Mouse (Mus musculus) kidney, embryonic 15.5 days (tissue): ENCODE results near the gene Tekt2. TPM values are rescaled to one million over a fixed set of nuclear protein-coding genes. Genes with fewer than 3 reads are reported as not detected.

Experiments used
- ATAC-seq: fragments of 200-750 bp; cut with Nextera tagmentation; replicated peaks from 2 replicates; pipeline ENCODE4 v1.8.0; 2017; ENCODE audit warnings: moderate TSS enrichment; ENCODE audit not compliant: low FRiP score
- H3K27ac ChIP-seq: fragments of 300-500 bp; sonication (generic); 2 replicates; pipeline ENCODE4 v1.5.1; 2015; ENCODE audit warnings: mild to moderate bottlenecking, inconsistent platforms
- H3K27me3 ChIP-seq: fragments of 300-500 bp; sonication (generic); 2 replicates; pipeline ENCODE4 v1.6.1; 2015; ENCODE audit warnings: inconsistent platforms
- H3K36me3 ChIP-seq: fragments of 300-500 bp; sonication (generic); 2 replicates; pipeline ENCODE4 v1.6.1; 2015; ENCODE audit warnings: inconsistent platforms
- H3K4me1 ChIP-seq: fragments of 300-500 bp; sonication (generic); 2 replicates; pipeline ENCODE4 v1.6.1; 2015; ENCODE audit warnings: inconsistent platforms
- H3K4me2 ChIP-seq: fragments of 300-500 bp; sonication (generic); 2 replicates; pipeline ENCODE4 v1.6.1; 2015; ENCODE audit warnings: moderate library complexity, mild to moderate bottlenecking, inconsistent platforms
- H3K4me3 ChIP-seq: fragments of 300-500 bp; sonication (generic); replicated peaks from 2 replicates; pipeline ENCODE4 v1.5.1; 2015; ENCODE audit warnings: mild to moderate bottlenecking, inconsistent platforms
- H3K9ac ChIP-seq: fragments of 300-500 bp; sonication (generic); 2 replicates; pipeline ENCODE4 v1.6.1; 2015; ENCODE audit warnings: mild to moderate bottlenecking, inconsistent platforms
- H3K9me3 ChIP-seq: fragments of 300-500 bp; sonication (generic); replicated peaks from 2 replicates; pipeline ENCODE4 v1.6.1; 2016; ENCODE audit warnings: inconsistent platforms
- WGBS: fragments of 180-500 bp; shearing (Covaris S2); methylation state at CpG from one replicate; pipeline ENCODE4 v1.1.7; 2015; ENCODE audit warnings: mixed read lengths; 5-methylcytosine and 5-hydroxymethylcytosine counted together
- polyA plus RNA-seq: library from polyadenylated mRNA; unstranded; fragments of >200 nt; fragmentation: Nextera tagmentation; extraction: Ambion mirVana; gene quantifications from 2 replicates; pipeline ENCODE4 v1.2.1, GENCODE M21; 2015

Gene Tekt2
- polyA plus RNA-seq, 1 experiment from 2014 or later, result 4.7 TPM

GRCm38 (mm10) chr4:126287302-126287995 lies 38.0 kb downstream of the Tekt2 start:
- no peak overlapping the region for H3K9ac ChIP-seq
- WGBS, result 26% methylated on average over 11 of the region's 11 CpGs

GRCm38 (mm10) chr4:126286492-126286891 lies 39.0 kb downstream of the Tekt2 start, which contains the start of gene Col8a2:
Gene Col8a2 (plus strand): TSS chr4:126286793.
- H3K27ac ChIP-seq, result peak within 1 kb of the TSS; percentile 68; the same call in 1 of the 2 replicates
- H3K9me3 ChIP-seq, result no peaks in the 10 kb centered on the region
- 2% methylated on average over 29 of the region's 42 CpGs for WGBS
- H3K27me3 ChIP-seq, result peaks cover 60% of the 10 kb centered on the region
- H3K36me3 ChIP-seq, result no peaks in the 10 kb centered on the region
- peak within 1 kb of the TSS; percentile 45 for H3K9ac ChIP-seq
- H3K4me1 ChIP-seq, result peaks cover 35% of the 10 kb centered on the region
- H3K4me2 ChIP-seq, result peak within 1 kb of the TSS; percentile 82
- ATAC-seq, result peak; percentile 79
- H3K4me3 ChIP-seq, result peak within 1 kb of the TSS; percentile 52

More at GRCm38 (mm10) chr4:126287302-126287995, 38.0 kb downstream of the Tekt2 start:
- Histone ChIP-seq H3K9me3 (no peaks in the 10 kb centered on the region), H3K4me2 (peak overlapping the region; percentile 82), H3K4me1 (peaks cover 35% of the 10 kb centered on the region), H3K27me3 (peaks cover 60% of the 10 kb centered on the region), H3K27ac (peak overlapping the region; percentile 28; the same call in 1 of the 2 replicates), H3K36me3 (no peaks in the 10 kb centered on the region), H3K4me3 (peak overlapping the region; percentile 52)
- ATAC-seq, result 0 out of 2 replicates have a peak, but pooled peaks have one; percentile 7

GRCm38 (mm10) chr4:126283582-126283981 lies 41.9 kb downstream of the Tekt2 start:
- WGBS, result 89% methylated on average over 8 of the region's 8 CpGs
- peaks cover 47% of the 10 kb centered on the region for H3K27me3 ChIP-seq
- H3K4me2 ChIP-seq, result no peak overlapping the region
- ATAC-seq, result no peak
- no peaks in the 10 kb centered on the region for H3K36me3 ChIP-seq
- no peaks in the 10 kb centered on the region for H3K9me3 ChIP-seq
- H3K4me1 ChIP-seq, result peaks cover 29% of the 10 kb centered on the region
- H3K9ac ChIP-seq, result no peak overlapping the region
- no peak overlapping the region for H3K4me3 ChIP-seq
- no peak overlapping the region for H3K27ac ChIP-seq

GRCm38 (mm10) chr4:126281706-126282105 lies 43.8 kb downstream of the Tekt2 start:
- WGBS, result 74% methylated on average over 9 of the region's 9 CpGs
- H3K4me1 ChIP-seq, result peaks cover 20% of the 10 kb centered on the region
- H3K36me3 ChIP-seq, result no peaks in the 10 kb centered on the region
- no peaks in the 10 kb centered on the region for H3K9me3 ChIP-seq
- H3K27me3 ChIP-seq, result peaks cover 28% of the 10 kb centered on the region
- no peak overlapping the region for H3K4me2 ChIP-seq
- ATAC-seq, result no peak
- H3K9ac ChIP-seq, result no peak overlapping the region
- H3K4me3 ChIP-seq, result no peak overlapping the region
- H3K27ac ChIP-seq, result no peak overlapping the region

- ATAC-seq, result no peak
- peaks cover 16% of the 10 kb centered on the region for H3K36me3 ChIP-seq
- WGBS, result 45% methylated on average over 9 of the region's 9 CpGs
Observed at GRCm38 (mm10) chr4:126278961-126279360, 46.5 kb downstream of the Tekt2 start.

GRCm38 (mm10) chr4:126278565-126278915 lies 46.9 kb downstream of the Tekt2 start:
- WGBS, result 25% methylated on average over 9 of the region's 9 CpGs
- H3K4me2 ChIP-seq, result 0 out of 2 replicates have a peak overlapping the region, but pooled peaks have one; percentile 36
- H3K27ac ChIP-seq, result peak overlapping the region; percentile 32; the same call in 1 of the 2 replicates
- 0 out of 2 replicates have a peak, but pooled peaks cover 3% of the 10 kb centered on the region for H3K27me3 ChIP-seq
- no peak overlapping the region; the same call in 1 of the 2 replicates for H3K9ac ChIP-seq
- H3K4me1 ChIP-seq, result peaks cover 20% of the 10 kb centered on the region
- H3K9me3 ChIP-seq, result no peaks in the 10 kb centered on the region
- no peak for ATAC-seq
- peaks cover 20% of the 10 kb centered on the region for H3K36me3 ChIP-seq
- no peak overlapping the region for H3K4me3 ChIP-seq

More at GRCm38 (mm10) chr4:126278961-126279360, 46.5 kb downstream of the Tekt2 start:
- Histone ChIP-seq H3K4me1 (peaks cover 20% of the 10 kb centered on the region), H3K9me3 (no peaks in the 10 kb centered on the region), H3K4me2 (no peak overlapping the region), H3K4me3 (no peak overlapping the region), H3K9ac (no peak overlapping the region), H3K27me3 (0 out of 2 replicates have a peak, but pooled peaks cover 6% of the 10 kb centered on the region), H3K27ac (0 out of 2 replicates have a peak overlapping the region, but pooled peaks have one; percentile 32)

GRCm38 (mm10) chr4:126277906-126278564 lies 47.5 kb downstream of the Tekt2 start:
- Histone ChIP-seq H3K9ac (no peak overlapping the region; the same call in 1 of the 2 replicates), H3K27ac (peak overlapping the region; percentile 32; the same call in 1 of the 2 replicates), H3K4me3 (0 out of 2 replicates have a peak overlapping the region, but pooled peaks have one; percentile 2), H3K4me2 (peak overlapping the region; percentile 36; the same call in 1 of the 2 replicates), H3K9me3 (no peaks in the 10 kb centered on the region), H3K36me3 (peaks cover 25% of the 10 kb centered on the region), H3K27me3 (no peaks in the 10 kb centered on the region), H3K4me1 (peaks cover 20% of the 10 kb centered on the region)
- ATAC-seq, result peak; percentile 66
- 9% methylated on average over 13 of the region's 13 CpGs for WGBS

DNA sequence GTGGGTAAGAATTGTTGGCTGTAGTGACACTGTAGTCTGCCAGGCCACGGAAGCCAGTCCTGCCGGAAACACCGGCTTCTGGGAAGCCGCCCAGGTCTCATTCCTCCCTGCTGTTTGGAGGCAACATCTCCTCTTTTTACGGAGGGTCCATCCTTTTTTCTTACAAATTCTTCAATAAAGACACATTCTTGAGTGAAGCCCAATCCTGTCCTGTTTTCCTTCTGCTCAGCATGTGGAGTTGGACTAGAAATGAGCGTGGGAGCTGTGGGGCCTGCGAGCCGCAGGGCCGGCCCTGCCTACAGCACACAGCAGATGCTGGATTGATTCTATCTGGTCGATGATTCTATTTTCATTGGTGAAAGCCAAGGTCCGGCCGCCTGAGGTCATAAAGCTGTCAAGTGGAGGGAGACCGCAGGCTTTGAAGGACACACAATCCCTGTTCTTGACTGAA lies 49.8 kb downstream of the Tekt2 start:
- peaks cover 20% of the 10 kb centered on the region for H3K4me1 ChIP-seq
- H3K36me3 ChIP-seq, result peaks cover 36% of the 10 kb centered on the region
- no peak overlapping the region for H3K9ac ChIP-seq
- 40% methylated on average over 13 of the region's 13 CpGs for WGBS
- no peaks in the 10 kb centered on the region for H3K9me3 ChIP-seq
- peak overlapping the region; percentile 46 for H3K27ac ChIP-seq
- H3K4me3 ChIP-seq, result no peak overlapping the region
- ATAC-seq, result peak; percentile 51; the same call in 1 of the 2 replicates
- H3K27me3 ChIP-seq, result no peaks in the 10 kb centered on the region
- no peak overlapping the region for H3K4me2 ChIP-seq

DNA sequence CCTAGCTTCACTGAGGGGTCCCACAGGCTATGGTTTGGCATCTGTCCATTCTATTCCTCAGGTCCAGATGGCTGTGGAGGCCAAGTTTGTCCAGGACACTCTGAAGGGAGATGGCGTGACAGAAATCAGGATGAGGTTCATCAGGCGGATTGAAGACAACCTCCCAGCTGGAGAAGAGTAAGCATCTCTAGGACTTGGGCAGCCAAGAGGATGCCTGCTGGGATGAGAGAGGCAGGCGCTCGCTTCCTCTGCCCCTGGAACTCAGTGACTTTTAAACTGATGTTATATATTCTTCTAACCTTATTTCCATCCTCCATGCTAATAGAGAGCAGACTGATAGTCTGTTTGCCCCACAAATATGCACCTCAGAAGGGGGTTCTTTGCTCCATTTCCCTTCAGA lies 50.4 kb downstream of the Tekt2 start:
- no peak overlapping the region for H3K9ac ChIP-seq
- no peak overlapping the region for H3K4me2 ChIP-seq
- peak overlapping the region; percentile 46; the same call in 1 of the 2 replicates for H3K27ac ChIP-seq
- peaks cover 20% of the 10 kb centered on the region for H3K4me1 ChIP-seq
- no peaks in the 10 kb centered on the region for H3K27me3 ChIP-seq
- no peaks in the 10 kb centered on the region for H3K9me3 ChIP-seq
- peaks cover 36% of the 10 kb centered on the region for H3K36me3 ChIP-seq
- ATAC-seq, result no peak
- WGBS, result 88% methylated on average over 4 of the region's 4 CpGs
- no peak overlapping the region for H3K4me3 ChIP-seq

GRCm38 (mm10) chr4:126273753-126274152 lies 51.7 kb downstream of the Tekt2 start:
- Histone ChIP-seq H3K36me3 (peaks cover 36% of the 10 kb centered on the region), H3K4me1 (peaks cover 18% of the 10 kb centered on the region), H3K27ac (no peak overlapping the region), H3K4me2 (no peak overlapping the region), H3K27me3 (no peaks in the 10 kb centered on the region), H3K4me3 (no peak overlapping the region), H3K9ac (no peak overlapping the region), H3K9me3 (no peaks in the 10 kb centered on the region)
- WGBS, result 82% methylated on average over 13 of the region's 13 CpGs
- ATAC-seq, result no peak
